Mouse (Mus musculus) kidney, postnatal 0 days (tissue): ENCODE measurements around the gene Tap1. TPM values are rescaled to one million over a fixed set of nuclear protein-coding genes. Genes with fewer than 3 reads are reported as not detected.
A peak's percentile ranks its signal among the peaks of the same experiment; 100 is the strongest.

Source experiments
- ATAC-seq: fragments of 200-750 bp; cut with Nextera tagmentation; replicated peaks from 2 replicates; pipeline ENCODE4 v1.8.0; 2017; ENCODE audit warnings: low read depth, moderate number of reproducible peaks, moderate TSS enrichment, moderate library complexity; ENCODE audit not compliant: low FRiP score
- DNase-seq: peaks from one replicate; pipeline ENCODE4 v3.0.0-alpha.2; 2016; ENCODE audit warnings: low spot score
- H3K27ac ChIP-seq: fragments of 300-500 bp; sonication (generic); 2 replicates; pipeline ENCODE4 v1.5.1; 2014; ENCODE audit warnings: mild to moderate bottlenecking
- H3K27me3 ChIP-seq: fragments of 300-500 bp; sonication (generic); 2 replicates; pipeline ENCODE4 v1.6.1; 2014; ENCODE audit warnings: low read length, mixed read lengths; ENCODE audit not compliant: insufficient read depth
- H3K36me3 ChIP-seq: fragments of 300-500 bp; sonication (generic); 2 replicates; pipeline ENCODE4 v1.6.1; 2014; ENCODE audit warnings: low read length, mixed read lengths; ENCODE audit not compliant: insufficient read depth
- H3K4me1 ChIP-seq: fragments of 300-500 bp; sonication (generic); replicated peaks from 2 replicates; pipeline ENCODE4 v1.6.1; 2014; ENCODE audit warnings: antibody characterized with exemption, low read length, mixed read lengths; ENCODE audit not compliant: insufficient read depth
- H3K4me2 ChIP-seq: fragments of 300-500 bp; sonication (generic); 2 replicates; pipeline ENCODE4 v1.6.1; 2014; ENCODE audit warnings: mild to moderate bottlenecking, low read length, moderate library complexity, mixed read lengths
- H3K4me3 ChIP-seq: fragments of 300-500 bp; sonication (generic); replicated peaks from 2 replicates; pipeline ENCODE4 v1.5.1; 2014; ENCODE audit warnings: low read depth, low read length
- H3K9ac ChIP-seq: fragments of 300-500 bp; sonication (generic); 2 replicates; pipeline ENCODE4 v1.6.1; 2014; ENCODE audit warnings: low read depth, low read length
- H3K9me3 ChIP-seq: fragments of 300-500 bp; sonication (generic); replicated peaks from 2 replicates; pipeline ENCODE4 v1.6.1; 2016; ENCODE audit warnings: low read length, inconsistent platforms, mixed read lengths
- CTCF ChIP-seq: IDR thresholded peaks from 2 replicates; pipeline ENCODE4 v1.5.1; 2016; ENCODE audit warnings: antibody characterized with exemption, low read depth, mild to moderate bottlenecking, moderate library complexity
- WGBS: fragments of 180-500 bp; shearing (Covaris S2); extraction: QIAGEN DNeasy Blood & Tissue Kit; methylation state at CpG from one replicate; pipeline ENCODE4 v1.1.7; 2014; 5-methylcytosine and 5-hydroxymethylcytosine counted together
- polyA plus RNA-seq: library from polyadenylated mRNA; unstranded; fragments of >200 nt; fragmentation: Nextera tagmentation; extraction: Ambion mirVana; gene quantifications from 2 replicates; pipeline ENCODE4 v1.2.1, GENCODE M21; 2015

Tap1 gene
- polyA plus RNA-seq, 1 experiment from 2014 or later = 8.8 TPM

GRCm38 (mm10) chr17:34200772-34201505, 13.6 kb downstream of the Tap1 start:
- Histone ChIP-seq H3K9ac (no peak overlapping the region), H3K9me3 (no peaks in the 10 kb centered on the region), H3K27me3 (peaks cover 8% of the 10 kb centered on the region), H3K36me3 (no peaks in the 10 kb centered on the region), H3K4me1 (no peaks in the 10 kb centered on the region; the same call in 1 of the 2 replicates), H3K27ac (no peak overlapping the region), H3K4me3 (no peak overlapping the region), H3K4me2 (no peak overlapping the region)
- ATAC-seq = no peak
- WGBS = 86% methylated on average over 16 of the region's 16 CpGs
- DNase-seq = no peak
- TF ChIP-seq CTCF = no peak

GRCm38 (mm10) chr17:34201506-34202055, 14.2 kb downstream of the Tap1 start:
- TF ChIP-seq CTCF = no peak
- Histone ChIP-seq H3K27me3 (peaks cover 2% of the 10 kb centered on the region), H3K4me1 (no peaks in the 10 kb centered on the region; the same call in 1 of the 2 replicates), H3K27ac (no peak overlapping the region), H3K4me2 (no peak overlapping the region), H3K4me3 (no peak overlapping the region), H3K9me3 (no peaks in the 10 kb centered on the region), H3K36me3 (no peaks in the 10 kb centered on the region), H3K9ac (no peak overlapping the region)
- WGBS = 66% methylated on average over 7 of the region's 7 CpGs
- no peak for ATAC-seq
- DNase-seq = no peak

DNA sequence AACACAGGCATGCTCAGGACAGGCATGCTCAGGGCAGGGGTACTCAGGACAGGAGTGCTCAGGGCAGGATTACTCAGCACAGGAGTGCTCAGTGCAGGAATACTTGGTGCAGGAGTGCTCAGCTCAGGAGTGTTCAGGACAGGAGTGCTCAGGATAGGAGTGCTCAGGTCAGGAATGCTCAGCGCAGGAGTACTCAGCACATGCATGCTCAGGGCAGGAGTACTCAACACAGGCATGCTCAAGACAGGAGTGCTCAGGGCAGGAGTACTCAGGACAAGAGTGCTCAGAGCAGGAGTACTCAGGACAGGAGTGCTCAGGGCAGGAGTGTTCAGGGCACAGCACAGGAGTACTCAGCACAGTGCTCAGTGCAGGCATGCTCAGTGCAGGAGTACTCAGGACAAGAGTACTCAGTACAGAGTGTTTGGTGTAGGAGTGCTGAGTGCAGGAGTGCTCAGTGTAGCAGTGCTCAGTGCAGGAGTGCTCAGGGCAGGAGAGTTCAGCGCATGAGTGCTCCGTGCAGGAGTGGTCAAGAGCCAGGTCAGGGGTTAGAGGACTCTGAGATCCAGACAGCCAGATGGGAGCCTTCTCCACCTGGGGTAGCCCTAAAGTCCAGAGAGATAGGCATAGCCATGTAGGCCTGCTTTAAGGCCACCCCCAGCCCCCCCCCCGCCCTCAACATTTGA, 15.5 kb downstream of the Tap1 start:
- 80% methylated on average over 4 of the region's 4 CpGs for WGBS
- no peaks in the 10 kb centered on the region; the same call in 1 of the 2 replicates for H3K4me1 ChIP-seq
- H3K27me3 ChIP-seq = no peaks in the 10 kb centered on the region; the same call in 1 of the 2 replicates
- no peak overlapping the region for H3K4me2 ChIP-seq
- no peak overlapping the region for H3K27ac ChIP-seq
- H3K36me3 ChIP-seq = no peaks in the 10 kb centered on the region
- DNase-seq = no peak
- no peaks in the 10 kb centered on the region for H3K9me3 ChIP-seq
- no peak overlapping the region for H3K9ac ChIP-seq
- no peak overlapping the region for H3K4me3 ChIP-seq
- TF ChIP-seq CTCF = no peak
- no peak; the same call in 1 of the 2 replicates for ATAC-seq

- no peaks in the 10 kb centered on the region; the same call in 1 of the 2 replicates for H3K27me3 ChIP-seq
- H3K4me2 ChIP-seq = peak within 1 kb of the TSS; percentile 96
- H3K36me3 ChIP-seq = no peaks in the 10 kb centered on the region
- 78% methylated on average over 5 of the region's 5 CpGs for WGBS
- H3K9ac ChIP-seq = peak within 1 kb of the TSS; percentile 77
- peak within 1 kb of the TSS; percentile 82 for H3K4me3 ChIP-seq
- H3K9me3 ChIP-seq = no peaks in the 10 kb centered on the region
- DNase-seq = no peak
- H3K27ac ChIP-seq = peak within 1 kb of the TSS; percentile 6; the same call in 1 of the 2 replicates
- no peak for TF ChIP-seq CTCF
- no peaks in the 10 kb centered on the region; the same call in 1 of the 2 replicates for H3K4me1 ChIP-seq
- ATAC-seq = no peak
Measured at GRCm38 (mm10) chr17:34203444-34203843, 16.1 kb downstream of the Tap1 start, which contains the start of gene Tap2. TSS of gene Tap2 (plus strand) at chr17:34203527.

DNA sequence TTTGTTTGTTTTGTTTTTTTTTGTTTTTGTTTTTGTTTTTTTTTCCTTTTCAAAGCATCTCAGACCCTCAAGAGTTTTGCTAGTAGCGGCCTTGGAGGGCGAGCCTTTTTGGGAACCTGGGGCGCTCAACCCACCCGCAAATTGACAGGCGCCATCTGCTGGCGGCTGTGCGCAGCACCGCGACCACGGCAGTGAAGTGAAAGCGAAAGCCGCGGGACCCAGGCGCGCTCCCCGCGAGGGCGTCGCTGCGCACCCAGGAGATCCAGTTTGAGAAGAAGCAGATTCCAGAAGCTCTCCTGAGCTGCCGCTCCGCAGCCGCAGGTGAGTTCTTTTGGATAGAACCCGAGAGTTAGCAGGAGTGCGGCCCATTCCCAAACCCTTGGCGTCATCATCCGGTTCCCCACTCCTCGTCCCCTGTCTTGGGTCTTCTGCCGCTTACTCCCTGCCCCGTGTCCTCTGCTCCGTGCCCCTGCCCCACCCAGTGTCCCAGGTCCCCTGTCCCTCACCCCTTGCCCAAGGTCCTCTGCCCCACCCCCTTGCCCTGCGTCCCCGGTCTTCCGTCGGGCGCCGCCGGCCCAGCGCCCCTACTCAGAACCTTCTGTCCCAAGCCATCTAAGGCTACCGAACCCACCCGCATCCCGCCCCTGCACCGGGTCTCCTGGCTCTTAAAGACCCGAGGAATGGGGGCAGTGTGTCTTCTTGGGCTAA, 17.1 kb downstream of the Tap1 start:
- peak; percentile 33; the same call in 1 of the 2 replicates for ATAC-seq
- Histone ChIP-seq H3K4me1 (no peaks in the 10 kb centered on the region; the same call in 1 of the 2 replicates), H3K4me3 (peak overlapping the region; percentile 82), H3K27ac (peak overlapping the region; percentile 6; the same call in 1 of the 2 replicates), H3K36me3 (no peaks in the 10 kb centered on the region), H3K4me2 (peak overlapping the region; percentile 96), H3K9ac (peak overlapping the region; percentile 77), H3K9me3 (no peaks in the 10 kb centered on the region), H3K27me3 (no peaks in the 10 kb centered on the region)
- TF ChIP-seq CTCF = peak; percentile 84
- DNase-seq = peak; percentile 81
- under 1% methylated on average over 44 of the region's 44 CpGs for WGBS
